In the genomic region with DNA sequence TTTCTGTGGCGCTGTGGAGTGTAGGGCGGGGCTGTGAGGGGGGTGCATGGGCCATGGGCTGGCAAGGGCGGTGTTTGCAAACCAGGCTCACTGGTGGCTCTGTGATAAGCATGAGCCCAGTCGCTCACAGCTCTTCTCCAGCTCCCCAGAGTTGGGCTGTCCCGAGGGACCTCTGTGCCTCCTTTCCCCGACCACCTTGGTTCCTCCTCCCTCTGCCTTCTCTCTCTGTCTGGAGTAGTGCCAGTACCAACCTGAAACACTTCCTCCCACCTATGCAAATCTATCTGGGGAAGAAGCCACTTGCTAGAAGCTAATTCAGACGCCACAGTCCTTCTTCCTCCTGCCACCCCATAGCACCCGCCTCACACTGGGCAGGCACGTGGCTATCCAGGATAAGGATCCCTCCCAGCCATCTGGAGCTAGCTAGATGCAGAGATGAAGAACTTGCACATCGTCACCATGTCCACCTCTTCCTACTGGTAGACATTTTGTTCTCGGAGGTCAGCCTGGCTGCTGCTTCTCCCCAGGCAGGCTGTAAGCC, we compare ENCODE assay signal across 7 mouse cellular contexts. TPM values are rescaled to one million over a fixed set of nuclear protein-coding genes. Genes with fewer than 3 reads are reported as not detected.
DNase-seq lines count a peak whose midpoint lies in the region; ATAC-seq lines count a peak whose summit lies in the region.

No protein-coding gene starts in this region.

- peaks cover 22% of the 10 kb centered on the region for H3K4me1 ChIP-seq in liver, embryonic 11.5 days (replicated peaks; ENCODE audit: control insufficient read depth, insufficient read depth, low read length)

- no peak overlapping the region for H3K4me3 ChIP-seq in liver, embryonic 11.5 days (ENCODE audit: low read depth, low read length)

- H3K4me2 ChIP-seq in liver, embryonic 11.5 days = peak overlapping the region; percentile 38

- no peaks in the 10 kb centered on the region for H3K9me3 ChIP-seq in liver, embryonic 11.5 days (ENCODE audit: control insufficient read depth, low read length)

- peak; percentile 97 for ATAC-seq in liver, embryonic 11.5 days (replicated peaks; ENCODE audit: low FRiP score)
- ATAC-seq in CD4-positive, CD25-positive, alpha-beta regulatory T cell, adult 4 months = no peak

- peak overlapping the region; percentile 72 for H3K27ac ChIP-seq in liver, embryonic 11.5 days (ENCODE audit: low read depth, low read length)

- peaks cover 1% of the 10 kb centered on the region; the same call in 1 of the 2 replicates for H3K27me3 ChIP-seq in liver, embryonic 11.5 days (replicated peaks; ENCODE audit: control insufficient read depth, insufficient read depth, low read length)

- no peaks in the 10 kb centered on the region for H3K36me3 ChIP-seq in liver, embryonic 11.5 days (ENCODE audit: control insufficient read depth, insufficient read depth, low read length)

- intact Hi-C loops in left cerebral cortex, postnatal 10 days (cut with DNase I) = loop anchor here (5.0 kb wide), 1 partner anchor 41 kb away; no protein-coding TSS in a partner anchor

- 56% methylated on average over 11 of the region's 11 CpGs for WGBS in liver, embryonic 11.5 days

- H3K9ac ChIP-seq in liver, embryonic 11.5 days (ENCODE audit: low read depth, low read length) = peak overlapping the region; percentile 49

- DNase-seq in left cerebral cortex, adult 11 months (ENCODE audit: low spot score) = peak; percentile 51
- no peak for DNase-seq in left cerebral cortex, postnatal 10 days (ENCODE audit: extremely low spot score in 1 of 2, low spot score in 2 of 2)
- peak; percentile 55 to 59 for DNase-seq in cerebellum, postnatal 10 days
- DNase-seq in liver, embryonic 11.5 days (ENCODE audit: low spot score) = no peak
- peak; percentile 67 to 71 for DNase-seq in spleen, postnatal 14 days (ENCODE audit: low spot score in 2 of 2)
- no peak for DNase-seq in thymus, postnatal 10 days (ENCODE audit: low spot score in 2 of 2)

RNA-seq across cellular contexts. Expression of gene Mgll, which starts 7.1 kb away (rescaled TPM):
- 100 to 1,000 TPM; 105 to 106 TPM for total RNA-seq in left cerebral cortex, postnatal 10 days (2021)
- 17.3 and 22.2 TPM in 2 replicates for polyA plus RNA-seq in liver, embryonic 11.5 days (2014; fragmentation: Nextera tagmentation; extraction: Ambion mirVana)
- polyA plus RNA-seq in CD4-positive, CD25-positive, alpha-beta regulatory T cell, adult 4 months (2017; shearing (Covaris generic)) = under 1 TPM in 1 of 2 experiments, not detected in 1; 0.27 TPM

Comparison
In these comparisons a context has a peak if more than half of its experiments do, and no peak if none do; other contexts are left out.
1. DNase-seq: peak in left cerebral cortex, adult 11 months (single experiment), cerebellum, postnatal 10 days (2 of 2) and spleen, postnatal 14 days (2 of 2); none in left cerebral cortex, postnatal 10 days (0 of 2), liver, embryonic 11.5 days (single experiment) and thymus, postnatal 10 days (0 of 2).
2. RNA of gene Mgll, which starts 7.1 kb away (polyA plus RNA-seq): 17.3 to 22.2 TPM in liver, embryonic 11.5 days; 0.27 TPM in CD4-positive, CD25-positive, alpha-beta regulatory T cell, adult 4 months; every median in the first group is over 10 times any median in the second.